Mouse (Mus musculus): ENCODE measurements around the gene Cyfip2. TPM values are rescaled to one million over a fixed set of nuclear protein-coding genes. Genes with fewer than 3 reads are reported as not detected.

Gene Cyfip2
- polyA plus RNA-seq, 1 experiment from 2014 or later: 13.4 TPM

- Histone ChIP-seq H3K27ac (replicated peaks; ENCODE audit: low read depth, low read length) (no peak overlapping the region), H3K4me2 (ENCODE audit: low read depth, low read length) (no peak overlapping the region), H3K27me3 (replicated peaks; ENCODE audit: control insufficient read depth, insufficient read depth, low read length) (no peaks in the 10 kb centered on the region), H3K36me3 (ENCODE audit: control insufficient read depth, insufficient read depth, low read length) (peaks cover 48% of the 10 kb centered on the region), H3K9ac (ENCODE audit: low read depth, low read length) (no peak overlapping the region), H3K9me3 (ENCODE audit: control insufficient read depth, low read length) (no peaks in the 10 kb centered on the region), H3K4me1 (ENCODE audit: control insufficient read depth, insufficient read depth, low read length) (no peaks in the 10 kb centered on the region), H3K4me3 (ENCODE audit: low read depth, low read length) (no peak overlapping the region)
- DNase-seq (ENCODE audit: low spot score) (no peak), ATAC-seq (ENCODE audit: low read depth) (no peak)
- WGBS: 91% methylated on average over 11 of the region's 11 CpGs
These were observed 167.3 kb downstream of the Cyfip2 start for GRCm38 (mm10) chr11:46145163-46145875.

Small RNAs within 50 kb of the gene (microRNA-seq; reads per million reads assigned to microRNA genes)
- not detected for gene Mir7239 (ENCODE audit: borderline number of aligned reads)

Other genes starting within 250 kb of the Cyfip2 start
- 1.8 and 2.1 TPM in 2 replicates for gene Nipal4, start 146.4 kb downstream of the Cyfip2 start, polyA plus RNA-seq (2014; fragmentation: Nextera tagmentation; extraction: Ambion mirVana)
- gene Fndc9, start 77.3 kb downstream of the Cyfip2 start, polyA plus RNA-seq (2014; fragmentation: Nextera tagmentation; extraction: Ambion mirVana): 0.20 and 0.45 TPM in 2 replicates
- gene Itk, start 76.7 kb upstream of the Cyfip2 start, polyA plus RNA-seq (2014; fragmentation: Nextera tagmentation; extraction: Ambion mirVana): 0.18 and 0.26 TPM in 2 replicates
- gene Fam71b, start 83.7 kb upstream of the Cyfip2 start, polyA plus RNA-seq (2014; fragmentation: Nextera tagmentation; extraction: Ambion mirVana): not detected in 2 replicates
- gene Med7, start 124.1 kb upstream of the Cyfip2 start, polyA plus RNA-seq (2014; fragmentation: Nextera tagmentation; extraction: Ambion mirVana): 61.9 and 71.9 TPM in 2 replicates
- gene Havcr2, start 142.1 kb upstream of the Cyfip2 start, polyA plus RNA-seq (2014; fragmentation: Nextera tagmentation; extraction: Ambion mirVana): 0.11 and 0.24 TPM in 2 replicates
- gene Gm12169, start 211.4 kb upstream of the Cyfip2 start, polyA plus RNA-seq (2014; fragmentation: Nextera tagmentation; extraction: Ambion mirVana): not detected in 2 replicates